Mouse (Mus musculus) urinary bladder, adult 2 months (tissue): ENCODE data around the gene Spag9. TPM values are rescaled to one million over a fixed set of nuclear protein-coding genes. Genes with fewer than 3 reads are reported as not detected.

Experiments
- DNase-seq: peaks from one replicate; pipeline ENCODE4 v3.0.0; 2022; ENCODE audit warnings: low spot score
- polyA plus RNA-seq: library from polyadenylated mRNA; depleted of rRNA; stranded (reverse); fragments of >200 nt; gene quantifications from 2 replicates; pipeline ENCODE4 v1.2.3, GENCODE M21; 2012

Gene Spag9
- polyA plus RNA-seq, 1 experiment: 42.1 TPM

GRCm38 (mm10) chr11:94130118-94131095 lies 134.5 kb downstream of the Spag9 start:
- DNase-seq: no peak

GRCm38 (mm10) chr11:94133344-94133955 lies 137.6 kb downstream of the Spag9 start:
- peak; percentile 92 for DNase-seq

GRCm38 (mm10) chr11:94134076-94134838 lies 138.4 kb downstream of the Spag9 start:
- peak; percentile 86 for DNase-seq

GRCm38 (mm10) chr11:94135581-94136001 lies 139.7 kb downstream of the Spag9 start:
- DNase-seq: peak; percentile 26

GRCm38 (mm10) chr11:94136656-94137055 lies 140.8 kb downstream of the Spag9 start:
- DNase-seq: peak; percentile 30

- DNase-seq: peak; percentile 58
Observed at GRCm38 (mm10) chr11:94137326-94138061, 141.6 kb downstream of the Spag9 start.

GRCm38 (mm10) chr11:94138411-94139231 lies 142.7 kb downstream of the Spag9 start:
- DNase-seq: peak; percentile 27

- no peak for DNase-seq
Observed at GRCm38 (mm10) chr11:94139232-94139620, 143.3 kb downstream of the Spag9 start.

- DNase-seq: no peak
Observed at GRCm38 (mm10) chr11:94140540-94140939, 144.6 kb downstream of the Spag9 start.

- no peak for DNase-seq
Observed at GRCm38 (mm10) chr11:94141564-94141963, 145.7 kb downstream of the Spag9 start.

GRCm38 (mm10) chr11:94143336-94143735 lies 147.4 kb downstream of the Spag9 start:
- DNase-seq: no peak

- peak; percentile 69 for DNase-seq
Observed at GRCm38 (mm10) chr11:94144771-94145539, 149.1 kb downstream of the Spag9 start.

- no peak for DNase-seq
Observed at GRCm38 (mm10) chr11:94146049-94146605, 150.2 kb downstream of the Spag9 start.

GRCm38 (mm10) chr11:94146733-94147485 lies 151.0 kb downstream of the Spag9 start:
- DNase-seq: no peak

- DNase-seq: no peak
Observed at GRCm38 (mm10) chr11:94148105-94148696, 152.3 kb downstream of the Spag9 start.

- no peak for DNase-seq
Observed at GRCm38 (mm10) chr11:94148931-94149491, 153.1 kb downstream of the Spag9 start.

- no peak for DNase-seq
Observed at GRCm38 (mm10) chr11:94149509-94150259, 153.8 kb downstream of the Spag9 start.
